In genomic region chr8:71658515-71659049, GRCm38 (mm10) we compare ENCODE assay signal across 22 mouse cellular contexts. TPM values are rescaled to one million over a fixed set of nuclear protein-coding genes. Genes with fewer than 3 reads are reported as not detected.
DNase-seq lines count a peak whose midpoint lies in the region; ATAC-seq and TF ChIP-seq lines count a peak whose summit lies in the region.
"Had no signal": no experiment of that assay in that cellular context is flagged by ENCODE, and none has a peak within 500 bp of the region (broad histone marks: within the 10 kb centered on the region; RNA-seq: fewer than 3 reads in every experiment).

No protein-coding gene starts in this region.

- no peak overlapping the region for H3K9ac ChIP-seq in kidney, embryonic 16.5 days (replicated peaks; ENCODE audit: low read length)
- H3K9ac ChIP-seq in midbrain, embryonic 13.5 days (replicated peaks) = 0 out of 2 replicates have a peak overlapping the region, but pooled peaks have one; percentile 23
- H3K9ac ChIP-seq in midbrain, postnatal 0 days (replicated peaks; ENCODE audit: low read length, poor library complexity, severe bottlenecking) = no peak overlapping the region
- no peak overlapping the region for H3K9ac ChIP-seq in liver, embryonic 16.5 days (ENCODE audit: low read depth, low read length)
- H3K9ac ChIP-seq: forebrain, embryonic 15.5 days; hindbrain, embryonic 14.5 days; limb, embryonic 12.5 days; neural tube, embryonic 13.5 days had no signal

- no peaks in the 10 kb centered on the region for H3K36me3 ChIP-seq in kidney, adult 2 months (ENCODE audit: control insufficient read depth, insufficient read depth, low read length)
- no peaks in the 10 kb centered on the region for H3K36me3 ChIP-seq in kidney, embryonic 16.5 days (ENCODE audit: insufficient read depth, low read length)
- H3K36me3 ChIP-seq in midbrain, embryonic 13.5 days = peaks cover 59% of the 10 kb centered on the region
- H3K36me3 ChIP-seq in midbrain, postnatal 0 days (ENCODE audit: insufficient read depth, low read length) = peaks cover 50% of the 10 kb centered on the region
- H3K36me3 ChIP-seq in liver, embryonic 16.5 days (ENCODE audit: control insufficient read depth, insufficient read depth) = no peaks in the 10 kb centered on the region
- H3K36me3 ChIP-seq: limb, embryonic 12.5 days had no signal

- WGBS in kidney, adult 2 months = 26% methylated on average over 17 of the region's 17 CpGs
- 27% methylated on average over 17 of the region's 17 CpGs for WGBS in kidney, embryonic 16.5 days
- WGBS in midbrain, embryonic 13.5 days = 30% methylated on average over 17 of the region's 17 CpGs
- WGBS in midbrain, postnatal 0 days = 38% methylated on average over 17 of the region's 17 CpGs
- WGBS in liver, embryonic 16.5 days (ENCODE audit: insufficient replicate concordance) = 18% methylated on average over 17 of the region's 17 CpGs

- H3K9me3 ChIP-seq in kidney, embryonic 16.5 days (ENCODE audit: low read length) = no peaks in the 10 kb centered on the region
- H3K9me3 ChIP-seq in midbrain, embryonic 13.5 days = no peaks in the 10 kb centered on the region
- no peaks in the 10 kb centered on the region for H3K9me3 ChIP-seq in midbrain, postnatal 0 days (ENCODE audit: low read length)
- H3K9me3 ChIP-seq in liver, embryonic 16.5 days (replicated peaks; ENCODE audit: control insufficient read depth, low read length) = no peaks in the 10 kb centered on the region
- H3K9me3 ChIP-seq: forebrain, embryonic 15.5 days; limb, embryonic 12.5 days; neural tube, embryonic 13.5 days had no signal

- H3K4me1 ChIP-seq in kidney, adult 2 months (ENCODE audit: control insufficient read depth, insufficient read depth, low read length) = no peaks in the 10 kb centered on the region
- H3K4me1 ChIP-seq in kidney, embryonic 16.5 days (ENCODE audit: insufficient read depth, low read length) = peaks cover 5% of the 10 kb centered on the region
- H3K4me1 ChIP-seq in midbrain, embryonic 13.5 days (replicated peaks) = peaks cover 8% of the 10 kb centered on the region
- H3K4me1 ChIP-seq in midbrain, postnatal 0 days (ENCODE audit: insufficient read depth, low read length) = no peaks in the 10 kb centered on the region
- peaks cover 4% of the 10 kb centered on the region for H3K4me1 ChIP-seq in liver, embryonic 16.5 days (ENCODE audit: control insufficient read depth, low read depth, low read length)

- TF ChIP-seq POLR2A in kidney, adult 2 months (IDR thresholded peaks at IDR 0.05; ENCODE audit: low read depth, low read length) = no peak

- no peak overlapping the region for H3K4me3 ChIP-seq in kidney, adult 2 months (ENCODE audit: insufficient read depth, low read depth, low read length)
- no peak overlapping the region for H3K4me3 ChIP-seq in kidney, embryonic 16.5 days (ENCODE audit: low read length)
- no peak overlapping the region for H3K4me3 ChIP-seq in midbrain, embryonic 13.5 days (replicated peaks)
- H3K4me3 ChIP-seq in midbrain, postnatal 0 days (ENCODE audit: low read depth, low read length) = no peak overlapping the region
- no peak overlapping the region for H3K4me3 ChIP-seq in liver, embryonic 16.5 days (ENCODE audit: low read depth, low read length)
- H3K4me3 ChIP-seq: forebrain, embryonic 15.5 days; limb, embryonic 12.5 days; neural tube, embryonic 13.5 days had no signal

- H3K27me3 ChIP-seq in kidney, adult 2 months (replicated peaks; ENCODE audit: control insufficient read depth, insufficient read depth, low read length) = no peaks in the 10 kb centered on the region
- peaks cover 72% of the 10 kb centered on the region for H3K27me3 ChIP-seq in kidney, embryonic 16.5 days (ENCODE audit: insufficient read depth, low read length)
- peaks cover 89% of the 10 kb centered on the region for H3K27me3 ChIP-seq in midbrain, embryonic 13.5 days
- peaks cover 5% of the 10 kb centered on the region; the same call in 1 of the 2 replicates for H3K27me3 ChIP-seq in midbrain, postnatal 0 days (ENCODE audit: insufficient read depth, low read length)
- peaks cover 54% of the 10 kb centered on the region for H3K27me3 ChIP-seq in liver, embryonic 16.5 days (ENCODE audit: control insufficient read depth, insufficient read depth, low read depth, low read length)
- H3K27me3 ChIP-seq: Patski had no signal

- H3K4me2 ChIP-seq in kidney, embryonic 16.5 days (replicated peaks; ENCODE audit: low read depth, low read length) = no peak overlapping the region
- no peak overlapping the region for H3K4me2 ChIP-seq in midbrain, embryonic 13.5 days (replicated peaks)
- H3K4me2 ChIP-seq in midbrain, postnatal 0 days (ENCODE audit: low read depth, low read length, poor library complexity, severe bottlenecking) = no peak overlapping the region
- peak overlapping the region; percentile 17; the same call in 1 of the 2 replicates for H3K4me2 ChIP-seq in liver, embryonic 16.5 days (ENCODE audit: low read depth, low read length)
- H3K4me2 ChIP-seq: forebrain, embryonic 15.5 days; heart, embryonic 11.5 days; hindbrain, embryonic 14.5 days; limb, embryonic 12.5 days; neural tube, embryonic 13.5 days had no signal

- TF ChIP-seq CTCF in kidney, adult 2 months (conservative IDR thresholded peaks at IDR 0.05; ENCODE audit: insufficient read depth, insufficient read length, low read depth, low read length) = no peak
- no peak for TF ChIP-seq CTCF in midbrain, postnatal 0 days (IDR thresholded peaks at IDR 0.05)

- peak; percentile 38 for DNase-seq in kidney, adult 2 months
- DNase-seq in midbrain, postnatal 0 days (ENCODE audit: low spot score) = no peak
- no peak for DNase-seq in gastrocnemius, postnatal 4 days (ENCODE audit: low spot score in 2 of 2)
- DNase-seq: cerebellum, adult 9-10 months; heart, postnatal 14 days; layer of hippocampus, adult 9-11 months; lung, adult 2 months; right cerebral cortex, postnatal 4 days had no signal

- ATAC-seq in kidney, embryonic 16.5 days (ENCODE audit: low FRiP score, low TSS enrichment) = no peak
- no peak for ATAC-seq in midbrain, embryonic 13.5 days
- ATAC-seq in midbrain, postnatal 0 days (ENCODE audit: low FRiP score) = no peak
- 0 out of 2 replicates have a peak, but pooled peaks have one; percentile 12 for ATAC-seq in common myeloid progenitor, adult 5-6 weeks (replicated peaks; ENCODE audit: low read depth, poor library complexity, severe bottlenecking)
- ATAC-seq in liver, embryonic 16.5 days (ENCODE audit: low read depth) = no peak
- ATAC-seq in CD4-positive, CD25-positive, alpha-beta regulatory T cell, adult 4 months = no peak
- ATAC-seq: activated CD4-positive, CD25-positive, alpha-beta regulatory T cell, adult 4 months; forebrain, embryonic 15.5 days; Patski had no signal

- H3K27ac ChIP-seq in kidney, adult 2 months (ENCODE audit: insufficient read depth, low read depth, low read length) = no peak overlapping the region
- H3K27ac ChIP-seq in kidney, embryonic 16.5 days (ENCODE audit: low read length) = no peak overlapping the region
- H3K27ac ChIP-seq in midbrain, embryonic 13.5 days = no peak overlapping the region
- H3K27ac ChIP-seq in midbrain, postnatal 0 days (ENCODE audit: low read depth, low read length) = no peak overlapping the region
- no peak overlapping the region for H3K27ac ChIP-seq in liver, embryonic 16.5 days (ENCODE audit: low read length)
- H3K27ac ChIP-seq: forebrain, embryonic 15.5 days; hindbrain, embryonic 14.5 days; kidney, postnatal 0 days; limb, embryonic 12.5 days; macrophage; neural tube, embryonic 13.5 days had no signal

RNA-seq across cellular contexts. Expression of gene Unc13a, which starts 13.0 kb away (rescaled TPM):
- polyA plus RNA-seq in kidney, adult 2 months (2012; rRNA removed) = 1.3 and 2.1 TPM in 2 replicates
- 0.55 and 0.94 TPM in 2 replicates for polyA plus RNA-seq in kidney, embryonic 16.5 days (2015; fragmentation: Nextera tagmentation; extraction: Ambion mirVana)
- polyA plus RNA-seq in midbrain, embryonic 13.5 days (2015; fragmentation: Nextera tagmentation; extraction: Ambion mirVana) = 17.1 and 18.5 TPM in 2 replicates
- total RNA-seq in midbrain, postnatal 0 days (2014; rRNA removed) = 69.0 and 70.8 TPM in 2 replicates
- polyA plus RNA-seq in midbrain, postnatal 0 days (2015; fragmentation: Nextera tagmentation; extraction: Ambion mirVana) = 14.5 and 16.2 TPM in 2 replicates
- 0.46 and 11.3 TPM in 2 replicates for total RNA-seq in common myeloid progenitor, adult 5-6 weeks (2017)
- polyA plus RNA-seq in liver, embryonic 16.5 days (2015; fragmentation: Nextera tagmentation; extraction: Ambion mirVana) = 0.15 and 0.20 TPM in 2 replicates
- total RNA-seq in gastrocnemius, postnatal 4 days (2021) = under 1 TPM; 0.22 to 0.47 TPM
- polyA plus RNA-seq in CD4-positive, CD25-positive, alpha-beta regulatory T cell, adult 4 months (2017; shearing (Covaris generic)) = under 1 TPM; 0.47 to 0.50 TPM

RNA-seq across cellular contexts. Expression of gene Jak3, which starts 17.5 kb away (rescaled TPM):
- polyA plus RNA-seq in kidney, adult 2 months (2012; rRNA removed) = 15.1 and 16.5 TPM in 2 replicates
- polyA plus RNA-seq in kidney, embryonic 16.5 days (2015; fragmentation: Nextera tagmentation; extraction: Ambion mirVana) = 6.6 and 7.5 TPM in 2 replicates
- polyA plus RNA-seq in midbrain, embryonic 13.5 days (2015; fragmentation: Nextera tagmentation; extraction: Ambion mirVana) = 2.5 and 2.7 TPM in 2 replicates
- total RNA-seq in midbrain, postnatal 0 days (2014; rRNA removed) = 9.0 and 12.3 TPM in 2 replicates
- 6.4 and 7.1 TPM in 2 replicates for polyA plus RNA-seq in midbrain, postnatal 0 days (2015; fragmentation: Nextera tagmentation; extraction: Ambion mirVana)
- 9.4 and 14.1 TPM in 2 replicates for total RNA-seq in common myeloid progenitor, adult 5-6 weeks (2017)
- polyA plus RNA-seq in liver, embryonic 16.5 days (2015; fragmentation: Nextera tagmentation; extraction: Ambion mirVana) = 5.7 and 6.3 TPM in 2 replicates
- total RNA-seq in gastrocnemius, postnatal 4 days (2021) = 1 to 10 TPM; 5.0 to 6.5 TPM
- 10 to 100 TPM; 21.2 TPM for polyA plus RNA-seq in CD4-positive, CD25-positive, alpha-beta regulatory T cell, adult 4 months (2017; shearing (Covaris generic))

RNA-seq across cellular contexts. Expression of gene Insl3, which starts 30.4 kb away (rescaled TPM):
- 14.5 and 17.8 TPM in 2 replicates for polyA plus RNA-seq in kidney, adult 2 months (2012; rRNA removed)
- 1.3 and 7.7 TPM in 2 replicates for polyA plus RNA-seq in kidney, embryonic 16.5 days (2015; fragmentation: Nextera tagmentation; extraction: Ambion mirVana)
- polyA plus RNA-seq in midbrain, embryonic 13.5 days (2015; fragmentation: Nextera tagmentation; extraction: Ambion mirVana) = 0.70 and 0.79 TPM in 2 replicates
- total RNA-seq in midbrain, postnatal 0 days (2014; rRNA removed) = not detected in 2 replicates
- polyA plus RNA-seq in midbrain, postnatal 0 days (2015; fragmentation: Nextera tagmentation; extraction: Ambion mirVana) = 1.2 and 2.1 TPM in 2 replicates
- total RNA-seq in common myeloid progenitor, adult 5-6 weeks (2017) = 3.4 and 3.5 TPM in 2 replicates
- 1.6 and 2.2 TPM in 2 replicates for polyA plus RNA-seq in liver, embryonic 16.5 days (2015; fragmentation: Nextera tagmentation; extraction: Ambion mirVana)
- total RNA-seq in gastrocnemius, postnatal 4 days (2021) = 1 to 10 TPM; 2.6 to 3.4 TPM
- polyA plus RNA-seq in CD4-positive, CD25-positive, alpha-beta regulatory T cell, adult 4 months (2017; shearing (Covaris generic)) = 10 to 100 TPM; 15.1 to 24.5 TPM
- polyA plus RNA-seq: forebrain, embryonic 15.5 days had no signal

RNA-seq across cellular contexts. Expression of gene B3gnt3, which starts 43.0 kb away (rescaled TPM):
- polyA plus RNA-seq in kidney, adult 2 months (2012; rRNA removed) = 5.5 and 5.9 TPM in 2 replicates
- 3.3 and 4.2 TPM in 2 replicates for polyA plus RNA-seq in kidney, embryonic 16.5 days (2015; fragmentation: Nextera tagmentation; extraction: Ambion mirVana)
- polyA plus RNA-seq in midbrain, embryonic 13.5 days (2015; fragmentation: Nextera tagmentation; extraction: Ambion mirVana) = 0.28 and 0.31 TPM in 2 replicates
- 0.24 and 1.6 TPM in 2 replicates for total RNA-seq in midbrain, postnatal 0 days (2014; rRNA removed)
- polyA plus RNA-seq in midbrain, postnatal 0 days (2015; fragmentation: Nextera tagmentation; extraction: Ambion mirVana) = 0.31 and 0.50 TPM in 2 replicates
- total RNA-seq in common myeloid progenitor, adult 5-6 weeks (2017) = 0.23 TPM in 1 of 2 replicates, not detected in the other
- polyA plus RNA-seq in liver, embryonic 16.5 days (2015; fragmentation: Nextera tagmentation; extraction: Ambion mirVana) = 4.9 and 5.5 TPM in 2 replicates
- 1 to 10 TPM; 4.1 to 4.5 TPM for total RNA-seq in gastrocnemius, postnatal 4 days (2021)
- polyA plus RNA-seq in CD4-positive, CD25-positive, alpha-beta regulatory T cell, adult 4 months (2017; shearing (Covaris generic)) = 1 to 10 TPM; 3.4 to 6.5 TPM

RNA-seq across cellular contexts. Expression of gene Colgalt1, which starts 47.8 kb away (rescaled TPM):
- 62.2 and 70.4 TPM in 2 replicates for polyA plus RNA-seq in kidney, adult 2 months (2012; rRNA removed)
- polyA plus RNA-seq in kidney, embryonic 16.5 days (2015; fragmentation: Nextera tagmentation; extraction: Ambion mirVana) = 77.6 and 78.5 TPM in 2 replicates
- 51.1 and 51.3 TPM in 2 replicates for polyA plus RNA-seq in midbrain, embryonic 13.5 days (2015; fragmentation: Nextera tagmentation; extraction: Ambion mirVana)
- 104 and 106 TPM in 2 replicates for total RNA-seq in midbrain, postnatal 0 days (2014; rRNA removed)
- polyA plus RNA-seq in midbrain, postnatal 0 days (2015; fragmentation: Nextera tagmentation; extraction: Ambion mirVana) = 62.8 TPM in 2 replicates
- 64.6 and 75.2 TPM in 2 replicates for total RNA-seq in common myeloid progenitor, adult 5-6 weeks (2017)
- polyA plus RNA-seq in liver, embryonic 16.5 days (2015; fragmentation: Nextera tagmentation; extraction: Ambion mirVana) = 18.5 and 22.5 TPM in 2 replicates
- 10 to 100 TPM; 63.9 to 77.4 TPM for total RNA-seq in gastrocnemius, postnatal 4 days (2021)
- 10 to 100 TPM; 10.8 to 12.2 TPM for polyA plus RNA-seq in CD4-positive, CD25-positive, alpha-beta regulatory T cell, adult 4 months (2017; shearing (Covaris generic))
